Mouse (Mus musculus): ENCODE data around the gene Rin1. TPM values are rescaled to one million over a fixed set of nuclear protein-coding genes. Genes with fewer than 3 reads are reported as not detected.

Rin1 gene
- total and polyA plus RNA-seq, 3 experiments, result 1.2 to 3.0 (median 1.8) TPM

- Histone ChIP-seq H3K9ac (ENCODE audit: low read depth, low read length) (peak within 1 kb of the TSS; percentile 74), H3K36me3 (ENCODE audit: control insufficient read depth, insufficient read depth, low read length) (no peaks in the 10 kb centered on the region), H3K27ac (peak within 1 kb of the TSS; percentile 91), H3K4me1 (ENCODE audit: control insufficient read depth, insufficient read depth, low read length) (no peaks in the 10 kb centered on the region), H3K4me3 (peak within 1 kb of the TSS; percentile 85), H3K27me3 (ENCODE audit: control insufficient read depth, insufficient read depth, low read length) (no peaks in the 10 kb centered on the region), H3K79me2 (replicated peaks; ENCODE audit: control insufficient read depth, insufficient read depth, low read length) (no peaks in the 10 kb centered on the region)
- intact Hi-C loops (cut with DNase I), result no loop called here
- DNase-seq, result peak; percentile 94 to 95
- TF ChIP-seq POLR2A (IDR thresholded peaks at IDR 0.05; ENCODE audit: insufficient read depth, low read depth, low read length) (peak; percentile 98), CTCF (IDR thresholded peaks at IDR 0.05) (no peak), EP300 (IDR thresholded peaks at IDR 0.05; ENCODE audit: insufficient read depth, low read depth, low read length) (peak; percentile 44; the same call in 1 of the 2 replicates)
- under 1% methylated on average over 62 of the region's 62 CpGs for WGBS
Measured at GRCm38 (mm10) chr19:5023621-5024479, 26.4 kb upstream of the Rin1 start, which contains the start of gene Slc29a2. Gene Slc29a2, plus strand, starts transcription at chr19:5023860.

DNA sequence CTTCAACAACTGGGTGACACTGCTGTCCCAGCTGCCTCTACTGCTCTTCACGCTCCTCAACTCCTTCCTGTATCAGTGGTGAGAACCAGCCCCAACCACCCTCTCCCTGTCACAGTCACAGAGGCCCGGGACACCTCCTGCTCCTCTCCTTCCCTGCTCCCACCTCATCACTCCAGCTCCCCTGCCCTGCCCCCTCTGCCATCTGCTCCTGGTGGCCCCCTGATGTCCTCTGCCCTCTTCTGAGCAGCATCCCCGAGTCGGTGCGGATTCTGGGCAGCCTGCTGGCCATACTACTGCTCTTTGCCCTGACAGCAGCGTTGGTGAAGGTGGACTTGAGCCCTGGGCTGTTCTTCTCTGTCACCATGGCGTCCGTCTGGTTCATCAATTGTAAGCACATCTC lies 24.2 kb upstream of the Rin1 start:
- intact Hi-C loops (cut with DNase I), result no loop called here
- WGBS, result 82% methylated on average over 8 of the region's 8 CpGs
- no peak for DNase-seq
- Histone ChIP-seq H3K27me3 (ENCODE audit: control insufficient read depth, insufficient read depth, low read length) (no peaks in the 10 kb centered on the region), H3K79me2 (replicated peaks; ENCODE audit: control insufficient read depth, insufficient read depth, low read length) (no peaks in the 10 kb centered on the region), H3K4me3 (no peak overlapping the region), H3K27ac (no peak overlapping the region), H3K4me1 (ENCODE audit: control insufficient read depth, insufficient read depth, low read length) (no peaks in the 10 kb centered on the region), H3K9ac (ENCODE audit: low read depth, low read length) (no peak overlapping the region), H3K36me3 (ENCODE audit: control insufficient read depth, insufficient read depth, low read length) (no peaks in the 10 kb centered on the region)
- TF ChIP-seq EP300 (IDR thresholded peaks at IDR 0.05; ENCODE audit: insufficient read depth, low read depth, low read length) (no peak), CTCF (IDR thresholded peaks at IDR 0.05) (no peak), POLR2A (IDR thresholded peaks at IDR 0.05; ENCODE audit: insufficient read depth, low read depth, low read length) (no peak)

- intact Hi-C loops (cut with DNase I), result no loop called here
- no peaks in the 10 kb centered on the region for H3K4me1 ChIP-seq (ENCODE audit: control insufficient read depth, insufficient read depth, low read length)
- H3K79me2 ChIP-seq (replicated peaks; ENCODE audit: control insufficient read depth, insufficient read depth, low read length), result no peaks in the 10 kb centered on the region
- no peak overlapping the region for H3K27ac ChIP-seq
- WGBS, result 87% methylated on average over 3 of the region's 3 CpGs
- H3K36me3 ChIP-seq (ENCODE audit: control insufficient read depth, insufficient read depth, low read length), result no peaks in the 10 kb centered on the region
- no peak for DNase-seq
- no peak overlapping the region for H3K4me3 ChIP-seq
- H3K27me3 ChIP-seq (ENCODE audit: control insufficient read depth, insufficient read depth, low read length), result no peaks in the 10 kb centered on the region
- TF ChIP-seq POLR2A (IDR thresholded peaks at IDR 0.05; ENCODE audit: insufficient read depth, low read depth, low read length) (no peak), EP300 (IDR thresholded peaks at IDR 0.05; ENCODE audit: insufficient read depth, low read depth, low read length) (no peak), CTCF (IDR thresholded peaks at IDR 0.05) (no peak)
- H3K9ac ChIP-seq (ENCODE audit: low read depth, low read length), result no peak overlapping the region
Measured at GRCm38 (mm10) chr19:5032686-5033085, 17.6 kb upstream of the Rin1 start.

DNA sequence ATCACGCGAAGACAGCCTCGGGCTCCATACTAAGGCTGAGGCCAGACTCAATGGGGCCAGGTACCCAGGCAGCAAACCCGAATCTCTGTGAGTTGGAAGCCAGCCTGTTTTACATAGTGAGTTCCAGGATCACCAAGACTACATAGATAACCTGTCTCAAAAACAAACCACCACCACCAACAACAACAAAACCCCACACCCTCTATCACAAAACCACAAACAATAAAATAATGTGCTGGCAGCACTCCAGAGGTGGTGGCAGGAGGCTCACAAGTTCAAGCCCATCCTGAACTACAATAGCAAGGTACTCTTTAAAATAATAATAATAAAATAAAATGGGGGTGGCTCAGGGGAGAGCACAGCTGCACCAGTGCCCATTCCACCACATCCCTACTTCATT lies 13.7 kb upstream of the Rin1 start:
- Histone ChIP-seq H3K79me2 (replicated peaks; ENCODE audit: control insufficient read depth, insufficient read depth, low read length) (no peaks in the 10 kb centered on the region), H3K4me3 (no peak overlapping the region), H3K4me1 (ENCODE audit: control insufficient read depth, insufficient read depth, low read length) (peaks cover 11% of the 10 kb centered on the region), H3K36me3 (ENCODE audit: control insufficient read depth, insufficient read depth, low read length) (no peaks in the 10 kb centered on the region), H3K27ac (no peak overlapping the region), H3K27me3 (ENCODE audit: control insufficient read depth, insufficient read depth, low read length) (no peaks in the 10 kb centered on the region), H3K9ac (ENCODE audit: low read depth, low read length) (no peak overlapping the region)
- intact Hi-C loops (cut with DNase I), result loop anchor here (5.0 kb wide), 1 partner anchor 51 kb away; the partner anchor contains the start of genes Tmem151a and Yif1a
- WGBS, result 77% methylated on average over 4 of the region's 4 CpGs
- TF ChIP-seq CTCF (IDR thresholded peaks at IDR 0.05) (no peak), POLR2A (IDR thresholded peaks at IDR 0.05; ENCODE audit: insufficient read depth, low read depth, low read length) (no peak), EP300 (IDR thresholded peaks at IDR 0.05; ENCODE audit: insufficient read depth, low read depth, low read length) (no peak)
- no peak for DNase-seq

DNA sequence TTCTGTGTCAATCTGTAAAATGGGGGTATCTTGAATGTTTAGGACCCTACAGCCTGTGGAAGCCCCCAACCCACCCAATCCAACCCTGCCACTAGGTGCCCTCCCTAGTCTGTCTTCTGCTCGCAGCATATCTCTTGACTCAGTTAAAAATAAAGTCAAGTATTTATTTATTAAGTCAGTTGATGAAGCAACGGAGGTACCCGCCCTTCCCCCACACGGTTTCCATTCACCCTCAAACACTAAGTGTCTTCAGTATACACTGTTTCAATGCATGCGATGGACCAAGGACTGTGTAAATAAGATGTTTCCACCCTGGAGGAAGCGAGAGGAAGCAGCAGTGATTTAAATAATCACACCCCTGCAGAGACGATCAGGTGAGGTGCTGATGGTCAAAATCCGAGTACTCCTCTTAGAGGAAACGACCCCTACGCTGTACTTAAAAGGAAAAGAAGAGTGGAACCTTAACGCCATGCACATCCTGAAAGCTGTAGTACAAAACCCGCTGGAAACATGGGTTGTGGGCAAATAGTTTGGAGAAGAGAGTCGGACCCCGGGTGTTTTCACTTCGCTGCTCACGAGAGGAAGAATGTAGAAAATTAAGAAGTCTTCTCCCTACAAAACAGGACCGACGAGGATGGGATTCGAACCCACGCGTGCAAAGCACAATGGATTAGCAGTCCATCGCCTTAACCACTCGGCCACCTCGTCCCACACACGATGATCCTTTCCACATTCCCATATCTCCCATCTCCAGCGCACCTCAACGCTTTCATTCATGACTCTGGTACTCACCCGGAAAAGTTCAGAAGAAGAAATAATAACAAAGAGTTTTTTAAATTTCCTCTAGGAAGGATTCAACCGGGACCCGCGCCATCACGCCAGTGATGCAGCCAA lies 12.4 kb upstream of the Rin1 start:
- WGBS, result 5% methylated on average over 32 of the region's 32 CpGs
- H3K9ac ChIP-seq (ENCODE audit: low read depth, low read length), result no peak overlapping the region

More for the DNA sequence above, 12.4 kb upstream of the Rin1 start:
- Histone ChIP-seq H3K27me3 (ENCODE audit: control insufficient read depth, insufficient read depth, low read length) (no peaks in the 10 kb centered on the region), H3K36me3 (ENCODE audit: control insufficient read depth, insufficient read depth, low read length) (no peaks in the 10 kb centered on the region), H3K27ac (peak overlapping the region; percentile 88), H3K4me1 (ENCODE audit: control insufficient read depth, insufficient read depth, low read length) (peaks cover 12% of the 10 kb centered on the region), H3K4me3 (peak overlapping the region; percentile 79), H3K79me2 (replicated peaks; ENCODE audit: control insufficient read depth, insufficient read depth, low read length) (no peaks in the 10 kb centered on the region)
- peak; percentile 81 to 87 for DNase-seq
- intact Hi-C loops (cut with DNase I), result loop anchor here (5.0 kb wide), 1 partner anchor 49 kb away; the partner anchor contains the start of genes Tmem151a and Yif1a
- TF ChIP-seq EP300 (IDR thresholded peaks at IDR 0.05; ENCODE audit: insufficient read depth, low read depth, low read length) (peak; percentile 75; the same call in 1 of the 2 replicates), POLR2A (IDR thresholded peaks at IDR 0.05; ENCODE audit: insufficient read depth, low read depth, low read length) (no peak)

Measured in heart, adult 2 months (tissue).